Mouse (Mus musculus): Measurements from ENCODE around the gene Vps41. TPM values are rescaled to one million over a fixed set of nuclear protein-coding genes. Genes with fewer than 3 reads are reported as not detected.
A peak's percentile ranks its signal among the peaks of the same experiment; 100 is the strongest.

Vps41 gene
- polyA plus RNA-seq, 1 experiment from 2014 or later: 73.7 TPM

DNA sequence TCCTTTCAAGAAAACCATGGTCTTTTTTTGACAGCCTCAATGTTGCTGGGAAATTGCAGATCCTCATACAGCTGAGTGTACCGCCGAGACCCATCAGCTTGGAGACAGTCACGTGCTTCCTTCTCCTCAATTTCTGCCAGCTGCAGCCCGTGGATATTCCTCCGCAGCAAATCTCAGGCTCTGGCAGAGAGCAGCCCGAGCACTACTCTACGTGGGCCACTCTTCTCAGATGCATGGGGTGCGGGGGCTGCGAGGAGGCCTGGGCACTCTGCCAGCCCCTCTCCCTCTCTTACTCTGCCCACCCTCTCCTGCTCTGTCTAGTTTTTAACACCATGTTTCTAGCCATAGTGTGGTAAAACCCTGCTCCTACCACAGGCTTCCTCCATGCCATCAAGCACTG is 175.8 kb downstream of the Vps41 start:
- Histone ChIP-seq H3K9ac (no peak overlapping the region), H3K9me3 (no peaks in the 10 kb centered on the region), H3K36me3 (no peaks in the 10 kb centered on the region), H3K27ac (no peak overlapping the region), H3K4me3 (no peak overlapping the region), H3K4me2 (peak overlapping the region; percentile 12; the same call in 1 of the 2 replicates), H3K27me3 (no peaks in the 10 kb centered on the region), H3K4me1 (no peaks in the 10 kb centered on the region)
- ATAC-seq (ENCODE audit: insufficient number of reproducible peaks, insufficient read depth, low FRiP score, low TSS enrichment, low read depth): no peak
- 70% methylated on average over 9 of the region's 9 CpGs for WGBS

DNA sequence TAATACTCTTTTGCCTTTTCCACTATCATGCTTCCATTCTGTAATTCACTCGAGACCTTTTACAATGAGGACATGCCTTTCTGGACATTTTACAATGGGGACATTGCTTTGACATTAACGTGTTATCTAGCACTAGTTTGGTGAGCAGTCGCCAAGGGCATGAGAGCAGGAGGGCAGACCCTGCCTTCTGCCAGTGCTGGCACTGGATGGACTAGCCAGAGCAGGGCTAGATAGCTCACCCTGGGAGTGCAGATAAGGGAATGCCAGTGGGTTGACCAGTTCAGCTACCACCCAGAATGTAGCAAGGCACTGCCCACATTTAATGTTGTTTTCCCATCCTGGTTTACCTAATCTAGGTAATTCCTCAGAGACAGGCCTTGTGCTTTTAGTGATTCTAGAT is 179.7 kb downstream of the Vps41 start:
- no peak overlapping the region for H3K27ac ChIP-seq
- no peaks in the 10 kb centered on the region for H3K36me3 ChIP-seq
- no peaks in the 10 kb centered on the region for H3K9me3 ChIP-seq
- H3K4me3 ChIP-seq: no peak overlapping the region
- no peak overlapping the region for H3K9ac ChIP-seq
- no peak for ATAC-seq (ENCODE audit: insufficient number of reproducible peaks, insufficient read depth, low FRiP score, low TSS enrichment, low read depth)
- no peaks in the 10 kb centered on the region for H3K4me1 ChIP-seq
- H3K4me2 ChIP-seq: no peak overlapping the region
- WGBS: 89% methylated on average over 3 of the region's 3 CpGs
- H3K27me3 ChIP-seq: no peaks in the 10 kb centered on the region

DNA sequence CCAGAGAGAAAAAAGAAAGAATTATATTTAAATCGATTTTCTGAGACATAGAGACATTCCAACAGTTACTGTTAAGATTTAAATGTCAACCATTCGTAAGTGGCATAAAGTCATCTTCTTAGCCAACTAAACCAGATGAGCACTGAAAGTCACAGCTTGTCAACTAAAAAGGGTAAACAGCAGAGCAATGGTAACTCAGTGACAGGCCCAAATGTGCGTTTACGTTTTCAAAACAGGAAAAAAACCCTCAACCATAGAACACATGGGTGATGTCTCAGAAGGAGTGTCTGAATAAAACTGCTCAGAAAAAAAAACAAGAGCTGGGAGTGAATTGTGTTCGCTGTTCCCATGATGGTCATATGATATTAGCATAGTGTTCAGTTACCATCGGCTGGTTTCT is 186.5 kb downstream of the Vps41 start:
- Histone ChIP-seq H3K9me3 (no peaks in the 10 kb centered on the region), H3K4me2 (no peak overlapping the region), H3K9ac (no peak overlapping the region), H3K27ac (no peak overlapping the region), H3K27me3 (no peaks in the 10 kb centered on the region), H3K4me3 (no peak overlapping the region), H3K36me3 (no peaks in the 10 kb centered on the region), H3K4me1 (no peaks in the 10 kb centered on the region)
- no peak for ATAC-seq (ENCODE audit: insufficient number of reproducible peaks, insufficient read depth, low FRiP score, low TSS enrichment, low read depth)
- 82% methylated on average over 6 of the region's 6 CpGs for WGBS

DNA sequence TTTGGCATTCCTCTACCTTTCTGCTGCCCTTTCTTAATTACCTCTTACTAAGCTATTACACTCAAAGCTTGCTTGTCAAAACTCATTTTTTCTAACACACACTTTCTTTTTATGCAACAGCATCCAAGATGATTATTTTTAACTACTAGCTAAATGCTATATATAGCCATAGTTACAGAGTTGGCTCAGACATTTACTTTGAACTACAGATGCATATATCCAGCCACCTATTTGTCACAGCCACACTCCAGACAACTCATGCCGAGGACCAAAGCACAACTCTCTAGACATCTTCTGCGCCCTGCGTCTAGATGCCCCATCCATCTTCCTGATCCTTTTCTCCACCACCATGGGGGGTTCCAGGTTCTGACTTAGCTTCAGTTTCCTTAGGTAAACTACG is 197.7 kb downstream of the Vps41 start:
- 87% methylated on average over 4 of the region's 4 CpGs for WGBS
- Histone ChIP-seq H3K27me3 (no peaks in the 10 kb centered on the region), H3K9me3 (no peaks in the 10 kb centered on the region), H3K4me3 (no peak overlapping the region), H3K9ac (no peak overlapping the region), H3K4me1 (no peaks in the 10 kb centered on the region), H3K4me2 (no peak overlapping the region), H3K36me3 (no peaks in the 10 kb centered on the region), H3K27ac (no peak overlapping the region)
- no peak for ATAC-seq (ENCODE audit: insufficient number of reproducible peaks, insufficient read depth, low FRiP score, low TSS enrichment, low read depth)

Other genes with a start within 250 kb of the Vps41 start
- gene Amph, start 230.9 kb downstream of the Vps41 start, polyA plus RNA-seq (2015; fragmentation: Nextera tagmentation; extraction: Ambion mirVana): 1.4 and 1.5 TPM in 2 replicates

Measured in embryonic facial prominence, embryonic 13.5 days (tissue).